Mouse (Mus musculus): ENCODE results near the gene Tmem178.

- TF ChIP-seq POLR2A (IDR thresholded peaks at IDR 0.05; ENCODE audit: borderline replicate concordance, low read depth, low read length) (no peak), CTCF (IDR thresholded peaks at IDR 0.05; ENCODE audit: low read depth, low read length) (no peak)
Measured at GRCm38 (mm10) chr17:81004454-81004853, 60.0 kb downstream of the Tmem178 start.

Data from bone marrow macrophage, adult 2 months (primary cell).